Mouse (Mus musculus): ENCODE results near the gene Exosc1. TPM values are rescaled to one million over a fixed set of nuclear protein-coding genes. Genes with fewer than 3 reads are reported as not detected.

The Exosc1 gene
- polyA plus RNA-seq, 1 experiment from 2014 or later = 70.3 TPM

GRCm38 (mm10) chr19:41912121-41913080 is 20.8 kb downstream of the Exosc1 start:
- Histone ChIP-seq H3K4me2 (peak overlapping the region; percentile 82), H3K4me1 (peaks cover 20% of the 10 kb centered on the region), H3K36me3 (peaks cover 18% of the 10 kb centered on the region), H3K4me3 (replicated peaks) (peak overlapping the region; percentile 96), H3K27me3 (replicated peaks) (no peaks in the 10 kb centered on the region), H3K27ac (peak overlapping the region; percentile 93), H3K9ac (peak overlapping the region; percentile 92), H3K9me3 (no peaks in the 10 kb centered on the region)
- WGBS = 1% methylated on average over 53 of the region's 53 CpGs
- peak; percentile 24 for ATAC-seq (ENCODE audit: insufficient read depth, low FRiP score, low read depth)

DNA sequence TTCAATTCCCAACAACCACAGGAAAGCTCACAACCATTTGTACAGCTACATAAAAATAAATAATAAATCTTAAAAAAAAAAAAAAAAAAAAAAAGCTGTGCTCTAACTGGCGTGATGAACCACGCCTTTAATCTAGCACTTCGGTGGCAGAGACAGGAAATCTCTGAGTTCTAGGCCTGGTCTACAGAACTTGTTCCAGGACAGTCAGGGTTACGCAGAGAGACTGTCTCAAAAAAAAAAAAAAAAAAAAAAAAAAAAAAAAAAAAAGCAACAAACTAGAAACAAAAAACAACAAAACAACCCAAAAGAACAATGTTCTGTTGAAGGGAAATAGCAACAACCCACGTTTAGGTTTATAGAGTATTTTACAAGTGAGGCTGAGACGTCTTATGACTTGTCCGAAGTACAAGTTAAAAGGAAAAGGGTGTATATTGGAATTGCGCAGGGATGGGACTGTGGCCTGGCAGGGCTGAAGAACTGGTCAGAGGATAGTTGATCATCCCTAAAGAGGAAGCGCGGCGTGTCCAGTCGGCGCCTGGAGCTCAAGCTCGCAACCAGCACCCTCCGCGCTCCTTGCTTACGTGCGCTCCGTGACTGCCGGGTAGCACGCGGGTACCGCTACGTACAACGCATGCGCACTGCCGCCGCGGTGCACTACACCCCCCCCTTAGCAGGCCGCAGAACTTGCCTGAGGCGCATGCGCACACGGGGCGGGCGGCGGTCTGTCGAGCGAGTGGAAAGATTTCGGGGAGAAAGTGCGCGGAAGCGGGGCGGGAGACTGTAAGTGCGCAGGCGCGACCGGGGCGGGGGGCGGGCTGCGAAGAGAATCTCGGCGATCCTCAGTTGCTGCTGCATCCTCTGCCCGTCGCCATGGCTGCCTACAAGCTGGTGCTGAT is 21.8 kb downstream of the Exosc1 start, which contains the start of gene Pgam1:
Gene Pgam1 (plus strand): TSS at position 746 of the 896 bp plus-strand sequence.
- WGBS = 5% methylated on average over 54 of the region's 54 CpGs
- no peaks in the 10 kb centered on the region for H3K9me3 ChIP-seq
- ATAC-seq (ENCODE audit: insufficient read depth, low FRiP score, low read depth) = peak; percentile 96
- H3K4me1 ChIP-seq = peaks cover 27% of the 10 kb centered on the region
- peak within 1 kb of the TSS; percentile 96 for H3K4me3 ChIP-seq (replicated peaks)
- peak within 1 kb of the TSS; percentile 96 for H3K27ac ChIP-seq
- H3K4me2 ChIP-seq = peak within 1 kb of the TSS; percentile 82
- H3K27me3 ChIP-seq (replicated peaks) = no peaks in the 10 kb centered on the region
- H3K36me3 ChIP-seq = peaks cover 9% of the 10 kb centered on the region; the same call in 1 of the 2 replicates
- H3K9ac ChIP-seq = peak within 1 kb of the TSS; percentile 92

DNA sequence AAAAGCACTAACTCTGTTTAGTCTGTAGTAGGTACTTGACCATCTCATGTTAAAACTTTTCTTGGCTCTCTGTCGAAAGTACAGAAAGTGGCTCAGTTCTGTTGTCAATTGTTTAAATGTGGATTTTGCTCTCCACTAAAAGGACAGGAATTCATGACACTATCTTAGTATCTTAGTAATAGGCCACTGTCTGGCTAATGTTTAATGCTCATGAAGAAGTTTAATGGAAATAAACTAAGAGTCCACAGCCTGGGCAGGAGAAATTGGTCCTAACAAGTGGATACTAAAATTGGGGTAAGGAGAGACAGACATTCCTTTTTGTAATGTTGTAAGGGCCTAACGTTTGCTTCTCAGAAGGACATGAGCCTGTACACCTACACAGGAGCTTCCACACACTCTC is 22.8 kb downstream of the Exosc1 start:
- no peak overlapping the region for H3K4me3 ChIP-seq (replicated peaks)
- H3K4me2 ChIP-seq = no peak overlapping the region
- WGBS = 84% methylated on average over 2 of the region's 2 CpGs
- H3K9ac ChIP-seq = no peak overlapping the region
- H3K27me3 ChIP-seq (replicated peaks) = no peaks in the 10 kb centered on the region
- peaks cover 27% of the 10 kb centered on the region for H3K4me1 ChIP-seq
- H3K9me3 ChIP-seq = no peaks in the 10 kb centered on the region
- ATAC-seq (ENCODE audit: insufficient read depth, low FRiP score, low read depth) = no peak
- peaks cover 5% of the 10 kb centered on the region; the same call in 1 of the 2 replicates for H3K36me3 ChIP-seq
- no peak overlapping the region for H3K27ac ChIP-seq

DNA sequence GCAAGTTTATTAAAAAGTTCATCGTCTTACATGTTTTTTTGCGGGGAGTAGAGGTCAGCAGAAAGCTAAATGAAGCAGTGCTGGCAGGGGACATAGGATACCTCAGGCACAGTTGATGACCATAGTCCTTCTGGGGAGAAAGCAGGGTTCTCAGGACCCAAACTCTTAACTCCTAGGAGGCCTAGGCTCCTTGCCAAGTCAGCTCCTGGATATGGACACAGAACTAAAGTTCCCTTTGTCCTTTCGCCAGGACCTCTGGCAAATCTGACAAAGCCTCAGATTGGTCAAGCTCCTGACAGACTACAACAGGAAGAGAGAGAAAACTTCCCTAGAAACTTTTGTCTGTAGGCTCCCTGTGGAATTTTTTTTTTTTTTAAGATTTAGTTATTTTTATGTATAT is 24.5 kb downstream of the Exosc1 start:
- no peaks in the 10 kb centered on the region for H3K9me3 ChIP-seq
- no peak for ATAC-seq (ENCODE audit: insufficient read depth, low FRiP score, low read depth)
- no peak overlapping the region for H3K9ac ChIP-seq
- H3K36me3 ChIP-seq = no peaks in the 10 kb centered on the region
- H3K4me2 ChIP-seq = no peak overlapping the region
- H3K4me1 ChIP-seq = peaks cover 21% of the 10 kb centered on the region
- WGBS = 90% methylated on average over 3 of the region's 3 CpGs
- H3K27me3 ChIP-seq (replicated peaks) = no peaks in the 10 kb centered on the region
- no peak overlapping the region for H3K27ac ChIP-seq
- no peak overlapping the region for H3K4me3 ChIP-seq (replicated peaks)

GRCm38 (mm10) chr19:41907079-41907760 is 26.0 kb downstream of the Exosc1 start:
- Histone ChIP-seq H3K9ac (no peak overlapping the region), H3K4me1 (peaks cover 14% of the 10 kb centered on the region), H3K27ac (peak overlapping the region; percentile 54), H3K9me3 (no peaks in the 10 kb centered on the region), H3K4me3 (replicated peaks) (no peak overlapping the region), H3K4me2 (peak overlapping the region; percentile 16; the same call in 1 of the 2 replicates), H3K36me3 (no peaks in the 10 kb centered on the region), H3K27me3 (replicated peaks) (no peaks in the 10 kb centered on the region)
- 33% methylated on average over 8 of the region's 8 CpGs for WGBS
- ATAC-seq (ENCODE audit: insufficient read depth, low FRiP score, low read depth) = no peak

DNA sequence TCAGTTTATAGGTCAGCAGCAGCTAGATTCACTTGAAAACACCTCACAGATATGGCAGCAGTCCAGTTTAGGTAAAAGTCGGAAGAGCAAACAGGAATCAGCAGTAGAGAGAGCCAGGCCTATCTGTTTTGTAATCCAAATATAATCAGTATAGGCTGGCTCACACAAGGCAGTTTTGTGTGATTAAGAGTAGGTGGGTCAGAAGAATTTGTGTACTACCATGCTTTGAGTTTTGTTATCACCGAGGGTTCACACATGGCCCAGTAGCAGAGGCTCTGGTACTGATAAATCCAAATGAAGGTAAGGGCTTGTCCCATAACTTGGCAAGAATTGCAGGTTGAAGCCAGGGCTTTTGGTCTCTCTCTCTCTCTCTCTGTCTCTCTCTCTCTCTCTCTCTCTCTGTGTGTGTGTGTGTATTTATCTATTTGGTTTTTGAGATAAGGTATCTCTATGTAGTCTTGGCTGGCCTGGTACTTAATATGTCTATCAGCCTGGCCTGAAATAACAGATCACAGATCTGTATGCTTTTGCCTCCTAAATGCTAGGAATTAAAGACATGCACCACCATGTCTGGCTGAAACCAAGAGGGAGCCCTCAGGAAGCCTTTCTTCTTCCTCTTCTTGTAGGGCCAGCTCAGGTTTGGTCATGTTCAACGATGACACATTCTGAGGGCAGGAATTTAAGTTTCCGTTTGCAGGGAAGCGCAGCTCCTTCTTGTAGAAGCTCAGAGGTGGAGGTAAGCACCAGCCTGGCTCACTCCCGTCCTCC is 26.7 kb downstream of the Exosc1 start:
- Histone ChIP-seq H3K4me1 (peaks cover 14% of the 10 kb centered on the region), H3K4me3 (replicated peaks) (no peak overlapping the region), H3K9ac (no peak overlapping the region), H3K4me2 (no peak overlapping the region), H3K36me3 (no peaks in the 10 kb centered on the region), H3K27ac (peak overlapping the region; percentile 54), H3K27me3 (replicated peaks) (no peaks in the 10 kb centered on the region), H3K9me3 (no peaks in the 10 kb centered on the region)
- peak; percentile 16; the same call in 1 of the 2 replicates for ATAC-seq (ENCODE audit: insufficient read depth, low FRiP score, low read depth)
- 51% methylated on average over 6 of the region's 6 CpGs for WGBS

GRCm38 (mm10) chr19:41905246-41905645 is 28.0 kb downstream of the Exosc1 start:
- 84% methylated on average over 2 of the region's 2 CpGs for WGBS
- no peaks in the 10 kb centered on the region for H3K9me3 ChIP-seq
- H3K4me2 ChIP-seq = no peak overlapping the region
- peaks cover 14% of the 10 kb centered on the region for H3K4me1 ChIP-seq
- ATAC-seq (ENCODE audit: insufficient read depth, low FRiP score, low read depth) = no peak
- no peaks in the 10 kb centered on the region for H3K27me3 ChIP-seq (replicated peaks)
- no peak overlapping the region for H3K9ac ChIP-seq
- H3K4me3 ChIP-seq (replicated peaks) = no peak overlapping the region
- H3K36me3 ChIP-seq = no peaks in the 10 kb centered on the region
- no peak overlapping the region for H3K27ac ChIP-seq

GRCm38 (mm10) chr19:41902848-41903593 is 30.2 kb downstream of the Exosc1 start:
- WGBS = 80% methylated on average over 10 of the region's 10 CpGs
- H3K27me3 ChIP-seq (replicated peaks) = no peaks in the 10 kb centered on the region
- no peak for ATAC-seq (ENCODE audit: insufficient read depth, low FRiP score, low read depth)

GRCm38 (mm10) chr19:41901696-41902095 is 31.5 kb downstream of the Exosc1 start:
- 0 out of 2 replicates have a peak, but pooled peaks cover under 1% of the 10 kb centered on the region for H3K4me1 ChIP-seq
- ATAC-seq (ENCODE audit: insufficient read depth, low FRiP score, low read depth) = no peak
- H3K4me3 ChIP-seq (replicated peaks) = no peak overlapping the region
- WGBS = 45% methylated on average over 2 of the region's 2 CpGs
- no peaks in the 10 kb centered on the region for H3K27me3 ChIP-seq (replicated peaks)
- H3K9me3 ChIP-seq = no peaks in the 10 kb centered on the region
- H3K36me3 ChIP-seq = no peaks in the 10 kb centered on the region
- no peak overlapping the region for H3K27ac ChIP-seq
- no peak overlapping the region for H3K9ac ChIP-seq
- no peak overlapping the region for H3K4me2 ChIP-seq

More at GRCm38 (mm10) chr19:41902848-41903593, 30.2 kb downstream of the Exosc1 start:
- H3K4me2 ChIP-seq = no peak overlapping the region
- H3K9me3 ChIP-seq = no peaks in the 10 kb centered on the region
- H3K9ac ChIP-seq = no peak overlapping the region
- H3K4me3 ChIP-seq (replicated peaks) = no peak overlapping the region
- no peak overlapping the region for H3K27ac ChIP-seq
- H3K36me3 ChIP-seq = no peaks in the 10 kb centered on the region
- H3K4me1 ChIP-seq = peaks cover 12% of the 10 kb centered on the region

DNA sequence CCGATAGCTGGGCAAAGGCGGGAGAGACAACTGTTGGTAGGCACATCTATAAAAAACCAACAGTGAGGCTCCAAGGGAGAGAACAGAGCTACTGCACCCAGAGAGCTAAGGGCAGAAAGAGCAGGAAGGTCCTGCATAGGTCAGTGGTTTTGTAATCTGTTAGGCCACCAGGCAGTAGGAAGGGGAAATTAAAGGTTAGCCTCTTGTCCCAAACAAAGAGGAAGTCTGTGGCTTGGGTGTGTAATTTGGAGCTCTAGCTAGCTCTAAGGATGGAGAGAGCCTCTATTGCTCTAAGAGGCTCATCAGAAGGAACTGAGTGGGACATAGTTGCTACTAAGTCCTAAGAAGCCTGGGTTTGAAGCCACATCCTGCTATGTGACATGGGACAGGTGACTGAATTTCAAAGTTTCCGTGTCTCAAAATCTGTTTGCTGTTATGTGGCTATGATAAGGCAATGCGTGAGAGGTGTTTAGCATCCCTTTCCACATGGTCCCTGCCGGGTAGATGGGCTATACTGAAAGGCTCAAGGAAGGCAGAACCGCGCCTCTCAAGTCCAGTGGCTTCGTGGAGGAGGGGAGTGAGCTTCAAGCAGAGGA is 32.6 kb downstream of the Exosc1 start:
- Histone ChIP-seq H3K27ac (no peak overlapping the region), H3K9ac (no peak overlapping the region), H3K4me2 (no peak overlapping the region), H3K4me1 (no peaks in the 10 kb centered on the region), H3K27me3 (replicated peaks) (no peaks in the 10 kb centered on the region), H3K9me3 (no peaks in the 10 kb centered on the region), H3K4me3 (replicated peaks) (no peak overlapping the region), H3K36me3 (no peaks in the 10 kb centered on the region)
- no peak for ATAC-seq (ENCODE audit: insufficient read depth, low FRiP score, low read depth)
- 82% methylated on average over 8 of the region's 8 CpGs for WGBS

All from stomach, embryonic 15.5 days (tissue).